Mouse (Mus musculus) c-Kit-negative CD71-positive TER-119-positive erythroid progenitor cells, embryonic 14.5 days (primary cell): ENCODE measurements around the gene 4930467E23Rik.
A peak's percentile ranks its signal among the peaks of the same experiment; 100 is the strongest.
"Not testable (repeated sequence)": the region's sequence is repeated elsewhere in the genome, so short reads cannot be mapped to it uniquely, and the experiment has no call there.

Source experiments
- DNase-seq: peaks from one replicate; pipeline ENCODE4 v3.0.0-alpha.2; 2013; ENCODE audit warnings: low read depth, low spot score

4930467E23Rik gene

GRCm38 (mm10) chr8:19781328-19782114, 52.1 kb downstream of the 4930467E23Rik start:
- not testable (repeated sequence) for DNase-seq

- DNase-seq, result not testable (repeated sequence)
These were observed 53.4 kb downstream of the 4930467E23Rik start for GRCm38 (mm10) chr8:19782736-19783135.

- DNase-seq, result not testable (repeated sequence)
These were observed 54.5 kb downstream of the 4930467E23Rik start for GRCm38 (mm10) chr8:19783860-19784259.

- peak; percentile 90 for DNase-seq
These were observed 55.4 kb downstream of the 4930467E23Rik start for GRCm38 (mm10) chr8:19784554-19785364.

GRCm38 (mm10) chr8:19792696-19793095, 63.3 kb downstream of the 4930467E23Rik start:
- DNase-seq, result not testable (repeated sequence)
